Mouse (Mus musculus) right cerebral cortex, postnatal 36 days (tissue): ENCODE measurements at regions not wholly inside any gene's neighbourhood (a gene's known extent, or its start where the extent isn't known, plus 50 kb on each side); places are given as distances from the start of the nearest gene placed in this dataset.

Source experiments
- DNase-seq, 2 experiments: peaks; one replicate each; pipeline ENCODE4 v3.0.0; 2022; ENCODE audit warnings: low spot score in 2 of 2, mixed read lengths in 1 of 2

GRCm38 (mm10) chr9:122566060-122566459, 181.1 kb upstream of the Topaz1 start:
- DNase-seq, result no peak

DNA sequence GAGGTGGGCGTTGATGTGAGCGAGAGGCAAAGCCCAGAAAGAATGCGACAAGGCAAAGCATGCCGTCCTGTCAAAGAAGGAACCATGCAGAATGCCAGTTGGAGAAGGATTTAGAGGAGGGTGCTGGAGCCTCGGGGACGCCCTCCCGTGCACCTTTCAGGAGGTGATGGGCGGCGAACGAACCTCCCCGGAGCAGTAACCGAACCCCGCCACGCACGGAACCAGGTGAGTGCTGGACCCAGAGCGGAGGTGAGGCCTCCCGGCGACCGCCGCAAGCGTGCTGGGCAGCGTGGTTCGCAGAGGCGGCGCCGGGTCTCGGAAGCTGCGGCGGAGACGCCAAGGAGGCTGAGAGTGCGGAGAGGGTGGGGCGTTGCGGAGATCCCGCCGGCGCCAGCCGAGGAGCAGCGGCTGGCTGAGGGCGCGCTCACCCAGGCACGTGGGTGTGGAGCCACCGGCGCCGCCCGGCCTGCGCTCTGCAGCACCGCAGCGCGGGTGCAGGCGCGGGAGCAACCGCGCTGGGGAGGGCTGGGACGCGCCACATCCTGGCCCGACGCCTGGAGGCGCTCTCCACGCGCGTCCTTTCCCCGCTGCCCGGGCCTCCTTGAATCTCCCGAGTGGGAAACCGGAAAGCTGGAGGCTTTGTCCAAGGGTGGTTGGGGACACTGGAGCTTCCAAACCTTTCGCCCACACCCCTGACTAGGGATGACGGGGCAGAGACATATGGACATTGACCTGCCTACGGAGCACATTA, 178.3 kb upstream of the Topaz1 start:
- DNase-seq, result peak; percentile 67 to 71

DNA sequence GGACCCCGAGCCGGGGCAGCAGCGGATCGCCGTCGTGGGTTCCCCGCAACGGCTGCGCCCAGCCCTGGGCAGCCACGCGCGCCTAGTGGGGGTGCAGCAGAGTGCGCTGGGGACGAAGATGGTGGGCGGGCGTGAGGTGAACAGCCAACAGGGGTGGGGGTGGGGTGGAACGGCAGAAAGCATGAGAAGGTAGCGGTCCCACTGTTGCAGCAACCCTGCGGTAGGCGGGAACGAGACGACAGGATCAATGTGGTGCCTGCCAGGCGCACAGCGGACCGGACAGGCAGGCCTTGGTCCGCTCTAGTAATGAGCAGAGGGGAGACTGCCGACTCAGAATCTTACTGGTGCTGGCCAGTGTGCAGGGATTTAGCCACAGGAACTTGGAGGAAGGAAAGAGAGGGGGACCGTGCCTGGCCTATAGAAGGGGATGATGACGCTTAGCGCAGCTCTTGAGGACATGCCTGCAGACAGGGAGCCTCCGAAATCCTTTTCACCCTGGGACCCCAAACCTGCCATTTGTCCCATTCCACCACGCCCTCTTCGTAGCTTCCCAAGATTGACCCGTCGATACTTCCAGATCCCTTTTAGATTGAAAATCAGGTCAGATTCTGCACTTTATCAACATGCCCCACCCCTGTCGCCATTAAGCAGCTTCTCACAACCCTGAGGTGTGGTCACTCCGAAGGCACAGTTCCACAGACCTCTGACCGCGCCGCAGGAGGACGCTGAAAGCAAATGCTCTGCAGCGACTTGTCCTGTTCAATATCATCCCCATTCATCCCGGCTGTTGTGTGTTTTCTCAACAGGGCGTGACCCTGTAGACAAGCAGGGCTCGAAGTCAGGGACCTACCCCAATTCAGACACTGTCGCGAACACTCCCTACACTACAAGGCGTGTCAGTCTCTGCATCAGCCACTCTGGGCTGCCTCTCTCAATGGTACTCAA, 177.4 kb upstream of the Topaz1 start:
- DNase-seq, result no peak

DNA sequence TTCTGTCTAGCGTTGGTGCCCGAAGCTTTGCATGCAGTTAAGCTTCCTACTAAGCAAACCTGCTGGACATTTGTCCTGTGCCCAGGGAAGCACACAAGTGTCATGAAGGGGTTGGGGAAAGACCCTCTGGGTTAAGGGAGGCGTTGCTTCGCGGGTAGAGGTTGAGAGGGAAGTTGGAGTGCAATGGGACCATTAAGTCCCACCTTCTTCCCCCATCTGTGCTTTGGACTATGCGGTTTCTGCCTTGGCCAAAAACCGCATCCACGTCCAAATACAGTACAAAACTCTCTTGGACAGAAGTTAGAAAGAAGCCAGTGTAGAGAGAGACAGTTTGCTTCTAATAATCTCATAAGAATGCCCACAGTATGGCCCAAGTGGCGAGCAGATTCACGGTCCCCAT, 176.1 kb upstream of the Topaz1 start:
- DNase-seq, result no peak

DNA sequence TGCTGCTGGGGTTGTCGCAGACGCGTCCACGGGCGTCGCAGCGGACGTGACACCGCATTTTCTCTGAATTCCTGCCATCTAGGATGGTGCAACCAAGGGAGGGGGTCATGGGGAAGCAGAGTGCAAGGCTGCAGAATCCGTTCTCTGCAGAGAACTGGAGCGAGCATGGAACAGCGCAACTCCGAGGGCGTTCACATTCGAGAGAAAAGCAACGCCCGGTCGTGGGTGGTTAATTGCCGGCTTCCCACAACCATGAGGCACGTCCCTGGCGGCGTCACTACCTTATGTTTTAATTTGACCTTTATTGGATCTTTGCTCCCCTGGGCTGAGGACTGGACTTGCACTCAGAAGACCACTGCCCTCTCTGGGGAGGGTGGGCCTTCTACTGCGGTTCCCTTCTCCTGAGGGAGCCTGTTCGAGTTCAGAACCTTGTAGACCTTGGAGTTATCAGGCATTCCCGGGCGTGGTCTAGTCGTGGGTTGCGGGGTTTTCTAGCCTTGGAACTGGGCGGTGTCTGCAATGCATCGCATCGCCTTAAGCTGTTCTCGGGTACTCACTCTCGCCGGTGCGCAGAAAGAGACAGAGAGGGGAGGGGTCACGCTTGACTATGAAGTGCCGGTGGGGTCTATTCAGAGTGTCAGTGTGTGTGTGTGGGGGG, 175.6 kb upstream of the Topaz1 start:
- DNase-seq, result peak in 1 of 2 experiments; percentile 49

DNA sequence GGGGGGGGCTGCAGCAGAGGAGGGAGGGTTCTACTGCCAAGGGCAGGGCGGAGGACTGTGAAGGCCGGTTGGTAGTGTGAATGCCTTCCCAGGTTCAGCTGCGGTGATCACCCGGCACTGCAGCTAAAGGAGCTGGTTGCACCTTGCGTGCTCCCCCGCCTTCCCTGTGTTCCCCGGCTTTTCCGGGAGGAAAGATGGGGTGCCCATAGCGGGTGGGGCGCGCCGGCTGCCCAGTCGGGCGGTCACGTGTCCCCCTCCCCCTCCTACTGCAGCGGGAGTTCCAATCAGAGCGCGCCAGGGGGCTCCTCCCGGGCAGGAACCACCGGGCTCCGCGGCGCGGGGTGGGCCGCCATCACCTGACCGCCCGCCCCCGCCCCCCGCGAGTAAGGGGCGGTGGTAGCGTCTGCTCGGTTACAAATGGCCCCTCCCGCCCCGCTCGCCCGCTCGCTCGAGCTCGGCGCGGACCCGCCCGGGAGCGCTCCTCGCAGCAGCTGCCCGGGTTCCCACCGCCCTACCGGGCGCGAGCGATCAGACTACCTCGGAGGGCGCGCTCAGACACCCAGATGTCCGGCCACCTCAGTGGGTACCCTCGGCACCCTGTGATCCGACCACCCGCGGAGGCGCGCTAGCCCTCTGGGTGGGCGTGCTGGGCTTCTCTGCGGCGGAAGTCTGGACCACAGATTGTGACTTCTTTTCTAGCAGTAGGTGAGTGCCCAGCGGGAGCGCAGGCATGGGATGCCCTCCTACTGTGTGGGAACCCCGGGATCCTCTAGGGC, 174.9 kb upstream of the Topaz1 start:
- peak; percentile 95 to 96 for DNase-seq

- DNase-seq, result peak in 1 of 2 experiments; percentile 17
Observed at GRCm38 (mm10) chr9:122572836-122573267, 174.3 kb upstream of the Topaz1 start.

DNA sequence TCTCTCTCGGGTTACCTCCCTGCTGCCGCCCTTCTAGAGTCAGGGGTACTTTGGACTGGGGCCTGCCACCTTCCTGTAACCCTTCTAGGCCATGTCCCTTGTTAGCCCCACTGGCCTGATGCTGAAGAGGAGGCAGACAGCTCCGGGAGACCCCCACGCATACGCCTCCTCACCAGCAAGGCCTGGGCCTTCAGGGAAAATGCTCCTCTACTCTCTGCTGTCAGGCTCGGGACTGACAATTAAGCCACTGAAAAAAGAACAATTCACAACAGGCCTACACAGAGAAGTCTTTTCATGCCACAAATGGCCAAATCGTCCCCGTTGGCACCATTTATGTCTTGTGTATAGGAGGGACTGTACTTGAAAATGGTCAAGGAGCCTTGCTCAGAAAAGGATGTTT, 161.9 kb upstream of the Topaz1 start:
- no peak for DNase-seq

- no peak for DNase-seq
Observed at GRCm38 (mm10) chr9:122586421-122586820, 160.7 kb upstream of the Topaz1 start.

DNA sequence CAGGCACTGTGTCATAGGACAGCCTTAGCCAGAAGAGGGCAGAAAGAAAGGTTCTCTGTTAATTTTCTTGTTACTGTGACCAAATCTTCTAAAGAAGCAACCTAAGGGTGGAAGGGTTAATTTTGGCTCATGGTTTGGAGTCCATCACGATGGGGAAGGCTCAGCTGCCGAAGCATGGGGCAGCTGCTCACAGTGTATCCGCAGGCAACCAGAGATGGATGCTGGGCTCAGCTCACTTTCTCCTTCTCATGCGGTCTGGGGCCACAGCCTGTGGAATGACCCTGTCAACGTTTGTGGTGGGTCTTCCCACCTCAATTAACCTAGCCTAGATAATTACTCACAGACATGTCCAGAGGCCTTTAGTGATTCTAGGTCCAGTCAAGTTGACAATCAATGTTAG, 160.2 kb upstream of the Topaz1 start:
- no peak for DNase-seq

DNA sequence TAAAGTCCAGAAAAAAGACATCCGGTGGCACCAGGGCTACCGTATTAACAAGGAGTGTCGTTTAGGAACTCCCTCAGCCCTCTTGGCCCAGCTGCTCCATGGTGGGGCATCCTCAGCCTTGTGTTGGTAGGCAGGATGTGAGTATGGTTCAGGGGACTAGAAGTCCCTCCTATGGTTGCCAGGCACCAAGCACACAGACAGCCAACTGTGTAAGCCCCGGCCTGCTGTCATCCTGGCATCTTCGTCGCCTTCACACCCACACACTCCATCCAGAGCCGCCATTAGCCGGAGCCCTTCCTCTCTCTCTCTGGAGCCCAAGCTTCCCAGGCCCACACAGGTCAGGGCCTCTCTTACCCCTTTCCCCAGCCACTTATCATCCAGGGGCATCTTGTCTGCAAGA, 158.9 kb upstream of the Topaz1 start:
- DNase-seq, result no peak

- DNase-seq, result no peak
Observed at GRCm38 (mm10) chr9:122592820-122593615, 154.1 kb upstream of the Topaz1 start.

GRCm38 (mm10) chr9:122595120-122595943, 151.8 kb upstream of the Topaz1 start:
- no peak for DNase-seq

GRCm38 (mm10) chr9:122603106-122603505, 144.0 kb upstream of the Topaz1 start:
- no peak for DNase-seq

DNA sequence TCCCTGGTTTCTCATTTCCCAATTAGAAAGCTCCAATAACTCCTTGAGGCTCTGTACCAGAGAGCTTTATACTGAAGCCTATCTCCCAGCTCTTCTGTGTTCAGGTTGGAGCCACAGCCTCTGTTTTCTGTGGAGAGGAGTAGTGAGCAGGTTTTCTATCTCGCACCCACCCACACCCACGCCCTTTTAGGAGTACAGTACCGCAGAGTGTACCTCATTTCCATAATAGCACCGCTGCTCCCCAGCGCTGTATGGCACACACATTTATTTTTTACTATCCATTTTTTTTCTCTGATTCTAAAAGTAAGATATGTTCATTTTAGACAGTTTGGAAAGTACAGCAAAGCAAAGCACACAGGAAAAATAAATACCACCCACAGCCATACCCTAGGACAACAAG, 137.5 kb upstream of the Topaz1 start:
- peak; percentile 78 to 89 for DNase-seq

DNA sequence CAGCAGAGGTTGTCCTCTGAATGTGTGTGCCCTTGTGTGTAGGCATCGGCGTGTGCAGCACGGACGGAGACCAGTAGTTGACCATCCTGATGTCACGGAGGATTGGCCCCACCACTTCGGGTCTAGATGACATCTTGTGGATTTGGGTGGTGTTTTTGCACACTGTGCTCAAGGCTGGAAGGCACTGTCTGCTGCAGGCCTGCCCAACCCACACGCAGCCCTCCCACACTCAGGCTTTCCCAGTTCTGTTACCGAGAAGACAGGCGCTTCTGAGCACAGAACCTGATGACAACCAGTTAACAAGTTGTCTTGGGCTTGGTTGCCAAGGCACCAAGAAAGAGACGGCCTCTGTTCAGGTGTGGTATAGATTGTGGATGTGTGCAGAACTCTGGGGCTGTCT, 136.2 kb upstream of the Topaz1 start:
- peak; percentile 79 to 92 for DNase-seq

DNA sequence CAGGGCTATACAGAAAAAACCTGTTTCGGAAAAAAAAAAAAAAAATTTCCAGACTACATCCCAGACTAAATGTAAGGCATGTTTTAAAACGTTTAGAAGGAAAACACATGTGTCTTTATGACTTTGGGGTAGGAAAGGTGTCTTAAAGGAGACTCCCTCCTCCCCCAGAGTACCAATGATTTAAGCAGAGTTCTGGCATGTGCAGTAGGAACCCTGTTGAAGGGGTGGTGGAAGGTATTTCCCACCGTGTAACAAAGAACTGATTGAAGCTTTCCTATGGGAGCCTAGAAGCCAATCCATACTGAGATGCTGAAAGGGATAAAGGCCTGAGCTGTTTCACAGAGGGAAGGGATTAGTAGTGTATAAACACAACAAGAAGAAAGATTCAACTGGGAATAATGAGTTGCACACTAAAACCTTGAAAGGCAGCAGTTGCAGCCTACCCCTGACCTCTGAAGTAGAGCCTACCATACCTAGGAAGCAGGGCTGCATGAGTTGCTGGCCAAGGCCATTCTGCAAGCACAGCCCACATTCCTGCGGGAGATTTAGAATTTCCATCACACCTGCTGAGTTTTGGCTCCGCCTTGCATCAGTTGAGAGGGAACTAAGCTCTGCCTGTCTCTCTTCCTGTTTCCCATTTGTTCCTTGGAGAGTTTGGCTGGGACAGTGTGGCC, 132.4 kb upstream of the Topaz1 start:
- no peak for DNase-seq

GRCm38 (mm10) chr9:122615351-122615750, 131.8 kb upstream of the Topaz1 start:
- DNase-seq, result no peak

- no peak for DNase-seq
Observed at GRCm38 (mm10) chr9:122617793-122618192, 129.4 kb upstream of the Topaz1 start.
